Mouse (Mus musculus) MEL (cell line): Measurements from ENCODE around the gene Kirrel2. TPM values are rescaled to one million over a fixed set of nuclear protein-coding genes. Genes with fewer than 3 reads are reported as not detected.
A peak's percentile ranks its signal among the peaks of the same experiment; 100 is the strongest.

ENCODE experiments used
- DNase-seq: peaks from one replicate; pipeline ENCODE4 v3.0.0; 2011; ENCODE audit warnings: low read depth, low spot score
- H3K27ac ChIP-seq: 2 replicates; pipeline ENCODE4 v1.5.1; 2012; ENCODE audit warnings: low read depth, mild to moderate bottlenecking, control low read depth, low read length, moderate library complexity; ENCODE audit not compliant: control insufficient read depth
- H3K27me3 ChIP-seq, 2 experiments: fragments of 150-350 bp in 1 of 2; sonication (generic) in 1 of 2; 2 replicates each; pipeline ENCODE4 v1.6.1; 2012; ENCODE audit warnings: low read length in 2 of 2, mild to moderate bottlenecking in 2 of 2, improper control_type of control experiment in 1 of 2, moderate library complexity in 1 of 2; ENCODE audit not compliant: insufficient read depth in 2 of 2, control insufficient read depth in 1 of 2
- H3K36me3 ChIP-seq, 2 experiments: 2 replicates each; pipeline ENCODE4 v1.6.1; 2012 to 2014; ENCODE audit warnings: low read length in 2 of 2, improper control_type of control experiment in 1 of 2, inconsistent platforms in 1 of 2, mild to moderate bottlenecking in 1 of 2; ENCODE audit not compliant: insufficient read depth in 2 of 2, control insufficient read depth in 1 of 2
- H3K4me1 ChIP-seq, 2 experiments: fragments of 150-350 bp in 1 of 2; sonication (generic) in 1 of 2; 2 replicates each; pipeline ENCODE4 v1.6.1; 2012; ENCODE audit warnings: low read length in 2 of 2, improper control_type of control experiment in 1 of 2, mild to moderate bottlenecking in 1 of 2; ENCODE audit not compliant: insufficient read depth in 2 of 2, control insufficient read depth in 1 of 2
- H3K4me3 ChIP-seq, 2 experiments: fragments of 150-350 bp in 1 of 2; sonication (generic) in 1 of 2; 2 replicates each; pipeline ENCODE4 v1.5.1; 2012; ENCODE audit warnings: low read depth in 2 of 2, low read length in 2 of 2, mild to moderate bottlenecking in 2 of 2, moderate library complexity in 2 of 2, control low read depth in 1 of 2, improper control_type of control experiment in 1 of 2; ENCODE audit not compliant: control insufficient read depth in 1 of 2, insufficient read depth in 1 of 2
- H3K79me2 ChIP-seq: 2 replicates; pipeline ENCODE4 v1.6.1; 2012; ENCODE audit warnings: mild to moderate bottlenecking, low read length, moderate library complexity; ENCODE audit not compliant: control insufficient read depth, poor library complexity, insufficient read depth
- H3K9ac ChIP-seq: 2 replicates; pipeline ENCODE4 v1.6.1; 2012; ENCODE audit warnings: low read depth, mild to moderate bottlenecking, control low read depth, low read length, moderate library complexity; ENCODE audit not compliant: control insufficient read depth, poor library complexity, severe bottlenecking
- H3K9me3 ChIP-seq: fragments of 150-350 bp; sonication (generic); replicated peaks from 2 replicates; pipeline ENCODE4 v1.6.1; 2012; ENCODE audit warnings: mild to moderate bottlenecking, low read length, improper control_type of control experiment, moderate library complexity; ENCODE audit not compliant: insufficient read depth
- BHLHE40 ChIP-seq: IDR thresholded peaks from 2 replicates; pipeline ENCODE4 v1.6.1; 2012; ENCODE audit warnings: low read depth, mild to moderate bottlenecking, inconsistent platforms, low read length, improper control_type of control experiment, borderline replicate concordance
- CHD2 ChIP-seq: IDR thresholded peaks from 2 replicates; pipeline ENCODE4 v1.6.1; 2011; ENCODE audit warnings: low read length, improper control_type of control experiment
- CTCF ChIP-seq, 3 experiments: IDR thresholded peaks in 2 of 3; conservative IDR thresholded peaks in 1 of 3; 2 replicates each; pipeline ENCODE4 v1.5.1; 2011 to 2012; ENCODE audit warnings: low read length in 3 of 3, low read depth in 2 of 3, mild to moderate bottlenecking in 2 of 3, improper control_type of control experiment in 1 of 3, inconsistent platforms in 1 of 3, mixed read lengths in 1 of 3, moderate library complexity in 1 of 3; ENCODE audit not compliant: control insufficient read depth in 1 of 3, insufficient read depth in 1 of 3, poor library complexity in 1 of 3, severe bottlenecking in 1 of 3
- E2F4 ChIP-seq: IDR thresholded peaks from 2 replicates; pipeline ENCODE4 v1.6.1; 2011; ENCODE audit warnings: low read depth, low read length, improper control_type of control experiment, borderline replicate concordance
- GABPA ChIP-seq: IDR thresholded peaks from 2 replicates; pipeline ENCODE4 v1.6.1; 2012; ENCODE audit warnings: low read depth, mild to moderate bottlenecking, inconsistent platforms, low read length, improper control_type of control experiment, moderate library complexity
- GATA1 ChIP-seq: IDR thresholded peaks from 2 replicates; pipeline ENCODE4 v1.6.1; 2011; ENCODE audit warnings: low read depth, low read length, improper control_type of control experiment
- KAT2A ChIP-seq: conservative IDR thresholded peaks from 2 replicates; pipeline ENCODE4 v1.6.1; 2012; ENCODE audit warnings: low read depth, low read length, improper control_type of control experiment, inconsistent platforms
- MAFK ChIP-seq: IDR thresholded peaks from 2 replicates; pipeline ENCODE4 v1.6.1; 2011; ENCODE audit warnings: low read depth, mild to moderate bottlenecking, low read length, improper control_type of control experiment, borderline replicate concordance
- MAZ ChIP-seq: IDR thresholded peaks from 2 replicates; pipeline ENCODE4 v1.6.1; 2012; ENCODE audit warnings: low read depth, mild to moderate bottlenecking, inconsistent platforms, low read length, improper control_type of control experiment
- MEF2A ChIP-seq: IDR thresholded peaks from 2 replicates; pipeline ENCODE4 v1.6.1; 2014; ENCODE audit warnings: low read depth, mild to moderate bottlenecking, inconsistent platforms, low read length, improper control_type of control experiment; ENCODE audit not compliant: poor library complexity, insufficient replicate concordance, severe bottlenecking; ENCODE audit errors: extremely low read depth
- MYB ChIP-seq: IDR thresholded peaks from 2 replicates; pipeline ENCODE4 v1.6.1; 2011; ENCODE audit warnings: mild to moderate bottlenecking, low read depth, low read length, improper control_type of control experiment
- MYC ChIP-seq: IDR thresholded peaks from 2 replicates; pipeline ENCODE4 v1.6.1; 2011; ENCODE audit warnings: low read depth, mild to moderate bottlenecking, low read length, improper control_type of control experiment, moderate library complexity
- NELFE ChIP-seq: IDR thresholded peaks from 2 replicates; pipeline ENCODE4 v1.6.1; 2011; ENCODE audit warnings: low read depth, low read length, improper control_type of control experiment
- POLR2AphosphoS2 ChIP-seq: IDR thresholded peaks from 2 replicates; pipeline ENCODE4 v1.6.1; 2011; ENCODE audit warnings: low read length, improper control_type of control experiment
- RAD21 ChIP-seq: IDR thresholded peaks from 2 replicates; pipeline ENCODE4 v1.6.1; 2011; ENCODE audit warnings: mild to moderate bottlenecking, low read depth, low read length, improper control_type of control experiment
- RCOR1 ChIP-seq: IDR thresholded peaks from 2 replicates; pipeline ENCODE4 v1.6.1; 2012; ENCODE audit warnings: low read depth, mild to moderate bottlenecking, inconsistent platforms, low read length, improper control_type of control experiment
- SIN3A ChIP-seq: IDR thresholded peaks from 2 replicates; pipeline ENCODE4 v1.6.1; 2012; ENCODE audit warnings: low read length, improper control_type of control experiment, inconsistent platforms
- SMC3 ChIP-seq: IDR thresholded peaks from 2 replicates; pipeline ENCODE4 v1.6.1; 2011; ENCODE audit warnings: low read depth, low read length, improper control_type of control experiment
- UBTF ChIP-seq: IDR thresholded peaks from 2 replicates; pipeline ENCODE4 v1.6.1; 2012; ENCODE audit warnings: low read depth, mild to moderate bottlenecking, inconsistent platforms, low read length, improper control_type of control experiment, moderate library complexity, borderline replicate concordance; ENCODE audit not compliant: insufficient read depth
- USF1 ChIP-seq: IDR thresholded peaks from 2 replicates; pipeline ENCODE4 v1.6.1; 2014; ENCODE audit warnings: low read depth, mild to moderate bottlenecking, inconsistent platforms, low read length, improper control_type of control experiment, moderate library complexity
- ZC3H11A ChIP-seq: IDR thresholded peaks from 2 replicates; pipeline ENCODE4 v1.6.1; 2012; ENCODE audit warnings: low read depth, mild to moderate bottlenecking, inconsistent platforms, low read length, improper control_type of control experiment
- ZKSCAN1 ChIP-seq: IDR thresholded peaks from 2 replicates; pipeline ENCODE4 v1.6.1; 2012; ENCODE audit warnings: low read depth, mild to moderate bottlenecking, inconsistent platforms, low read length, improper control_type of control experiment, moderate library complexity
- ZMIZ1 ChIP-seq: IDR thresholded peaks from 2 replicates; pipeline ENCODE4 v1.6.1; 2012; ENCODE audit warnings: low read depth, mild to moderate bottlenecking, inconsistent platforms, low read length, improper control_type of control experiment, moderate library complexity
- polyA plus RNA-seq, 2 experiments: library from polyadenylated mRNA; stranded (reverse) in 1 of 2; unstranded in 1 of 2; fragments of >175 nt in 1 of 2; fragments of >200 nt in 1 of 2; gene quantifications; 2 replicates each; pipeline versions ENCODE4 v1.2.1 to v1.2.4; 2012; ENCODE audit warnings: low replicate concordance in 2 of 2, low read depth in 1 of 2; ENCODE audit not compliant: insufficient read length in 2 of 2, insufficient read depth in 1 of 2, missing spikeins in 1 of 2
- total RNA-seq: library from RNA; depleted of rRNA; stranded (reverse); fragments of 300-350 nt; gene quantifications from 2 replicates; pipeline ENCODE4 v1.2.3, GENCODE M21; 2012

Kirrel2 gene
- total and polyA plus RNA-seq, 3 experiments, result not detected

DNA sequence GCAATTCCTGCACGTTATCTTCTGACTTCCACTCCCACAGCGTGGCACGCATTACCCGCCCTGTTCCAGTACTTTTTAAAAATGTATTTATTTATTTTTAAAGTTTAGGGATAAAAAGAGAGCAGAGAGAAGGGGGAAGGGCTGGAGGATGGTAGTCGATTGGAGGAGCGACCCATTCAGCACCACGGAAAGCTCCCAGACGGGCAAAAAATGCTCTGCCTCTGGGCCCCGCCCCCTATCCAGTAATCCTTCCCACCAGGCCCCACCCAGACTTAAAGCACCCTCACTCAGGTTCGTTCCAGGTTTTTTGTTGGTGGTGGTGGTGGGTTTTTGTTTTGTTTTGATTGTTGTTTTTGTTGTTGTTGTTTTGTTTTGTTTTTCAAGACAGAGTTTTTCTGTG lies 23.3 kb downstream of the Kirrel2 start (continued):
- no peak for TF ChIP-seq KAT2A
- no peak for TF ChIP-seq GABPA
- TF ChIP-seq CHD2, result no peak
- TF ChIP-seq POLR2AphosphoS2, result no peak
- no peak for TF ChIP-seq E2F4
- peak; percentile 49; the same call in 1 of the 2 replicates for TF ChIP-seq MAZ
- no peak for TF ChIP-seq MYB
- TF ChIP-seq MEF2A, result no peak
- no peak for TF ChIP-seq BHLHE40
- no peak for TF ChIP-seq MAFK
- TF ChIP-seq SMC3, result peak; percentile 17; the same call in 1 of the 2 replicates
- no peak for TF ChIP-seq MYC
- no peak for TF ChIP-seq UBTF
- no peak for TF ChIP-seq ZMIZ1
- TF ChIP-seq SIN3A, result peak; percentile 96
- no peak for TF ChIP-seq NELFE
- TF ChIP-seq GATA1, result no peak
- no peak for TF ChIP-seq USF1

DNA sequence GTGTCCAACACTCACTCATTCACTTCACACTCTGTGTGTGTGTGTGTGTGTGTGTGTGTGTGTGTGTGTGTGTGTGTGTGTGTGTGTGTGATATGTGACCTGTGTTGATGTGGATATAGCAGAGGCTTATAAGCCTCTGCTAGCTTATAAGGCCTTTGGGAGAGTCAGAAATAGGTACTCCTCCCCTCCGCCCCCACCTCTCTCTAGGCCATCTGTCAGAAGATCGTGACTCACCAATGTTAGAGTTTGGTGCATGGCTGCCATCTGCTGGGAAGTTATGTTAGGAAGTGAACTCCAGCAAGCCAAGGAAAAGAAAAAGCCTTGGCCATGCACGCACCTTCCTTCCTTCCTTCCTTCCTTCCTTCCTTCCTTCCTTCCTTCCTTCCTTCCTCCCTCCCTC lies 25.7 kb downstream of the Kirrel2 start:
- H3K9me3 ChIP-seq, result no peaks in the 10 kb centered on the region
- TF ChIP-seq RAD21 (peak; percentile 53), ZKSCAN1 (no peak), ZC3H11A (peak; percentile 46; the same call in 1 of the 2 replicates), GABPA (no peak), SMC3 (peak; percentile 70), RCOR1 (no peak), CTCF (IDR thresholded peaks at IDR 0.05 in 2 of 3, conservative IDR thresholded peaks at IDR 0.05 in 1 of 3; ENCODE audit: control insufficient read depth in 1 of 3, insufficient read depth in 1 of 3, low read depth in 2 of 3, low read length in 3 of 3, poor library complexity in 1 of 3, severe bottlenecking in 1 of 3) (peak in 2 of 3 experiments; percentile 31 to 55; a peak in 4 of 6 replicates)
- peak; percentile 58 for DNase-seq
- H3K36me3 ChIP-seq, result peaks cover 0 to under 1% of the 10 kb centered on the region in 2 experiments; a peak in 1 of 4 replicates
- H3K9ac ChIP-seq, result no peak overlapping the region
- no peak overlapping the region for H3K4me3 ChIP-seq
- no peaks in the 10 kb centered on the region for H3K79me2 ChIP-seq
- no peaks in the 10 kb centered on the region for H3K27me3 ChIP-seq
- no peaks in the 10 kb centered on the region for H3K4me1 ChIP-seq
- H3K27ac ChIP-seq, result no peak overlapping the region
